Mouse (Mus musculus) MN1 (cell line): Measurements from ENCODE around the gene Kpna4.
"Not testable (repeated sequence)": the region's sequence is repeated elsewhere in the genome, so short reads cannot be mapped to it uniquely, and the experiment has no call there.

Experiments used
- DNase-seq: peaks from one replicate; pipeline ENCODE4 v3.0.0-alpha.2; 2016; ENCODE audit warnings: low spot score

Gene Kpna4

DNA sequence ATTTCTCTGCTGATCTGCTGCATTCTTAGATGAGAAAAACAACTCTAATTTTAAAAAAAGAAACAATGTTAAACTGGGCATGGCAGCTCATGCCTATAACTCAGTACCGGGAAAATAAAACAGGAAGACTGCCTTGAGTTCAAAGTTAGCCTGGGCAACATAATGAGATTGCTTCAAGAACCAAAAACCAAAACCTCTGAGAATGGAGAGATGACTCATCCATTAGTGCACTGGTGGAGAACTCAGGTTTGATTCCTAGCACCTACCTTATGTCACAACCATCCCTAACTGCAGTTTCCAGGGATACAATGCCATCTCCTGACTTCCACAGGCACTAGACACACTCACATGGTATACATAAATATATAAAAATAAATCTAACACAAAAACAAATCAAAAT lies 17.8 kb downstream of the Kpna4 start:
- no peak for DNase-seq

DNA sequence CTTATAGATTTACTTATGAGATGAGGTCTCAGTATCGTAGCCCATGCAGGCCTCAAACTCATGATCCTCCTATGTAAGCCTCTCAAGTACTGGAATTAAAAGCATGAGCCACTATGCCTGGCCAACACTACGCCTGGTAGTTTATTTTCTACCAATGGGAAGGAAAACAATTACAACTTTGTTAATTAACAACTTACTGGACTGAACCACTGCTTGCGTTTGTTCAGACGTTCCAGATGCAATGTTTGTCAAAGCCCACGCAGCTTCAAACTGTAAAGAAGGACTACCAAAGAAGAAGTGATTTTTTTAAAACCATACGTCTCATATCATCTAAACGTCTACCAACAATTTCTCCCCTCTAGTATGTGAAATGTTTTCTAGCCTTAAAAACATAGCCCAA lies 32.5 kb downstream of the Kpna4 start:
- no peak for DNase-seq

DNA sequence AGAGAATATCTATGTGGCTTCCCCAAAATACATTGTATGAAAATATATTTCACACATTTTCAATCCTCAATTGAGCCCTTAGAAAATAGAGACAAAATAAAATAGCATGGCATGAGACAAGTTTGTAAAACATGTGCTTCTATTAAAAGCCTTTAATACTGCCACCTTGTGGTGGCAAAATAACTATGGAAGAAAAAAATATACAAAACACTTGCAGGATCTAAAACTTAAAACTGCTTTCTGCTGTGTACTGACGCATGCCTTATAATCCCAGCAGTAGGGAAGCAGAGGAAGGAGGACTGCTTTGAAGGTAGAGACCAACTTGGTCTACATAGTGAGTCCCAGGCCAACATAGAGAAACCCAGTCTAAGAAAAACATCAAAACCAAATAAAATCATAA lies 62.9 kb downstream of the Kpna4 start:
- peak; percentile 61 for DNase-seq

DNA sequence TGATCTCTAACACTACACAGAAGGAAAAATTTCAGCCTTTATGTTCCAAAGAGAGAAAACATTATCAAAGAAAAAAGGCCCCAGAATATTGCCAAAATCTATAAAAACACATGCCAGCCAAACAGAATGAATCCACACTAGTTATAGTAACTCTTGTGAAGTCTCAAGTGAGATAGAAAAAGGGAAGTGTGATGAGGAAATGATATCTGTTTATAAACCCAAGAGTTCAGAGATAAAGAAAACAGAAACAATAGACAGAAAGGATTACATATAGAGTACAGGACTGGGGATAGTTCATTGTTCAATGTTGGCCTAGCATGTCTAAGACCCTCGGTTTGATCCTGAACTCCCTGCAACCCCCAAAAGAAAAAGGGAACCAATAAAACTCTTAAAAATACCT lies 64.1 kb downstream of the Kpna4 start:
- no peak for DNase-seq

DNA sequence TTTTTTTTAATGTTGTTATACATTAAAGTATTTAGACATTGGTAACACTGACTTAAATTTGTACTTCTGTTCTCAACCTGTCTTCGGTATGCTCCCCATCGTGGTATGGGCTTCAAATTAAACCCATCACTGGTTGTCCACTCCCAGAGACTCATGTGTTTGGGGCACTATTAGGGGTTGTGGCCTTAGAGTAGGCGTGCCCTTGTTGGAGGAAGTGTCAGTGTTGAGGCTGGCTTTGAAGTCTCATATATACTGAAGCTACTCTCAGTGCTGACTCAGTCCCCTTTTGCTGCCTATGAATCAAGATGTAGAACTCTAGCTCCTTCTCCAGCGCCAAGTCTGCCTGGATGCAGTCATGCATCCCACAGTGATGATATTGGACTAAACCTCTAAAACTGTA lies 66.2 kb downstream of the Kpna4 start:
- no peak for DNase-seq

DNA sequence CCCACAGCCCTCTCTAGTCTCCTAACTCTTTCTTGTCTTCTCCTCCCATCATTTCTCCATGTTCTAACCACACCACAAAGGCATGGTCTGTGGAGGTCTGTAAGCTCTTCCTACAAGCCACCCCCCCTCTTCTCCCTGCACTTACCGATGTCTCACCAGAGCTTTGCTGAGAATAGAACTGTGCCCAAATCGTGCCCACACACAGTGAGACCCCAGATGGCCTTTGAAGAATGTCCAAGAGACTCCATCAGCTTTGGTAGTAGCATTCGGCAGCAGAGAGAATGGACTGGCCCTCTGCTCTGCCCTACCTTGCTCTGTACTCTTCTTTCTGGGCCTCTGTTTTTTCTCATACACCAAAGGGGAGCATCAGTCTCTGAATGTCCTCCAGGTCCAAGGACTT lies 71.0 kb downstream of the Kpna4 start:
- DNase-seq = no peak

DNA sequence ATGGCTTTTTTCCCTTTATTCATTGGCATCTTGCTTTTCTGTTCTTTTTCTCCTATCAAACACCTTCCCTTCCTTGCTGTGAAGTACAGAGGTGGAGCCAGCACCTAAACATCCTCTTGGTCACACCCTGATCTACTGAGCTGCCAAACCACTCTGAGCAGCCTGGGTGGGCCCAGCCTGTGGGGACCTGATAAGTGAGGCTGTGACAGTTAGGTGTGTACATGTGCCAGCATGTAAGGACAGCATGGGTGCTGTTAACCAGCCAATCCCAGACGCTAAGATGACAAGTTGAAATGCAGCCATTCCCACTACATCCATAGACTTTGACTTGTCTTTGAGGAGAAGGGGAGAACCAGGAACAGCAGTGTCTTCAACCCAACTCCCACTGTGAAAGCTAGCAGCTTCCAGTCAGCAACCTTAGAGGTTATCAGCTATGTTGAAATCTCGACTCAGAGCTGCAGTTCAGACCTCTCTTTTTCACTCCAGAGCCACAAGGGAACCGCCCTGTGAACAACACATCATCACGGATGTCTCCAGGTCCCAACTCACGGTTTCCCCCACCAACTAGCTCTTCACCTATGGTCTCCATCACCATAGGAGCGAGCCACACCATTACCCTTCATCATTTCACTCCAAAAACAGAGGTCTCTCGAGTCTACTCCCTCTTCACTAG lies 72.0 kb downstream of the Kpna4 start:
- no peak for DNase-seq

DNA sequence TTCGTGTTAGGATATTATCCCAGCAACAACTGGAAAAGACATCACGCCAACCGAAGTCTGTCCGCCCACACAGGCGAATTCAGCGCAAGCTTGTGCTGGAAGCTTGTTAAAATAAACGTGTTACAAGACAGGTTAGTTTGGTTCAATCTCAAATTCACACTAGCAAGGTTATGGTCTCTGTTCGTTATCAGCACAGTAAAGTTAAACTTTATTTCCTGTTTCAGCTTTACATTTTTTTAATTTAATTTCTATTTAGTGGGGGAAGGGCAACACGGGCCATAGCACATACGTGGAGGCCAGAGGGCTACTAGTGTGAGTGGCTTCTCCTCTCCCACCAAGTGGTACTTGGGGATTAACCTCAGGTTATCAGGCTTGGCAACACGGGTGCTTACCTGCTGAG lies 75.0 kb downstream of the Kpna4 start:
- no peak for DNase-seq

DNA sequence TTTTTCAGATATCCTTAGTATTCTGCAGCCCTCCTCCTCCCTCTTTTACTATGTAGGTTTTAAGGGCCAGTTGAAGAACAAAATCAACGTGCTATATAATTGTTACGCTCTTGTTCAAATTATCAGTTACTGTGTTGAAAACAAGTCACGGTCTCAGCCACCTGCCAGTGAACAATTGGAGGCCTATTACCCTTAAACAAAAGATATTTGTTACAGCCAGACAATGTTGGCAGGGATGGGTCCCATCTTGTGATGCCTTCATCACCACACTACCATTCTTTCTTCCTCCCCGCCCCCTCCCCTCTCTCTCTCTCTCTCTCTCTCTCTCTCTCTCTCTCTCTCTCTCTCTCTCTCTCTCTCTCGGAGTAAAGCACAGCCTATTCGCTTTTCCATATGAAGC lies 77.9 kb downstream of the Kpna4 start:
- DNase-seq = no peak

DNA sequence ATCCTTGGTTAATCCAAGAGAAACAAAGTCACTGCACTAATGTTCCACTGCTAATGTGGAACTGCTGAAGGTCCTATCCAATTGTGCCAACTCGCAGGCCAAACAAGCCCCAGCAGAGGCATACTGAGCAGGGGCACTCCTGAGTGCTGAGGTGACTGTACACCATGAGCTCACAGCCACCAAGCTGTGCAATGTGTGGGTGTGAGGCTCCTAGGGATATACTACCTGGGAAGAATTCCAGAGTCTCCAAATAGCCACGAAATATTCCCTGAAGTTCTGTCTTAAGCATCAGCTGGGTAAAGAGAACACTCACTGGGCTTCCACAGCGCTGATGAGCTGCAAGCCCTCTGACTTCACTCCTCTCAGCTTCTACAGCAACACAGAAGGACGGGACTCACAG lies 79.2 kb downstream of the Kpna4 start:
- no peak for DNase-seq

DNA sequence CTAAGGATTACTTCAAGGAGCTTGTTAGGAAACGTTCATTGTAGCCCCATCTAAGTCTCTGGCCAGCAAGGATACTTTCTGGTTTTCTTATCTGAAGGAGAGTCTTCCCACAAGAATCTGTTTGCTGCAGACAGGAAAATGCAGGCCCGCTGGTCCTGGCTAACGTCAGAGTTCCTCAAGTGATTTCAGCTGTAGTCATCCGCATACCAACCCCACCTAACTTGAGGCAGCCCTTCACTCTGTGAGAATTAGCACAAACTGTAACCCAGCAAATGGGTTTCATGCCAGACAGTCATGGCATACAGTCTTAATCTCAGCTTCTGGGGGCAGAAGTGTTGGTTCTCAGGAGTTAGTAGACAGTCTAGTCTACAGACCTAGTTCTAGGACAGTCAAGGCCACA lies 80.4 kb downstream of the Kpna4 start:
- DNase-seq = peak; percentile 33

DNA sequence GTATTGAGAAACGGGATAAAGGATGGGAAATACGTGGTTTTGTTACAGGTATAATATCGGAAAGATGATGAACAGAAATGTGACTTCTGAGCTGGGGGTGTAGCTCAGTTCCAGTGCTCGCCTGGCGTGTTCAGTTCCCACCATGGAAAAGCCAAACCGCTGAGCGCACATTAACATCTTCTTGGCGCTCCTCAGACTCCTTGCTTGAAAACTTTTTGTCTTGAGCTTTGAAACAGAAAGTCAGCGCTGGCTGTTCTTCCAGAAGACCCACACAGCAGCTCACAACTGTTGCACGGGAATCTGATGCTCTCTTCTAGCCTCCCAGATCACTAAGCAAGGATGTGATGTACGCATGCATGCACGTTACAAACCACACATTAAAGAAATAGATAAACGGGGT lies 81.2 kb downstream of the Kpna4 start:
- DNase-seq = no peak

DNA sequence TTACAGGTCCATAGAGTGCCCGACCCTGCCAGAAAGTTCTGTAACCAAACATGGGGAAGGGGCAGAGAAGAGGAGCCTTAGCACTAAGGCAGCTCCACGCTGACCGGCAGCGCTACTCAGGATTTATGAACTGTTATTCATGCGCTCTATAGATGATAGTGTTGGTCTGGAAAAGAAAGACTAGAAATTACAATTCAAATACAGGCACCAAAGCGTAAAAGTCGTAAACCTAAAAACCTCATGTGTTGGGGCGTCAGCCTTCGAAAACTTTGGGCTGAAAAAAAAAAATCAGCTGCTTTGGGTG lies 81.6 kb downstream of the Kpna4 start:
- DNase-seq = no peak

DNA sequence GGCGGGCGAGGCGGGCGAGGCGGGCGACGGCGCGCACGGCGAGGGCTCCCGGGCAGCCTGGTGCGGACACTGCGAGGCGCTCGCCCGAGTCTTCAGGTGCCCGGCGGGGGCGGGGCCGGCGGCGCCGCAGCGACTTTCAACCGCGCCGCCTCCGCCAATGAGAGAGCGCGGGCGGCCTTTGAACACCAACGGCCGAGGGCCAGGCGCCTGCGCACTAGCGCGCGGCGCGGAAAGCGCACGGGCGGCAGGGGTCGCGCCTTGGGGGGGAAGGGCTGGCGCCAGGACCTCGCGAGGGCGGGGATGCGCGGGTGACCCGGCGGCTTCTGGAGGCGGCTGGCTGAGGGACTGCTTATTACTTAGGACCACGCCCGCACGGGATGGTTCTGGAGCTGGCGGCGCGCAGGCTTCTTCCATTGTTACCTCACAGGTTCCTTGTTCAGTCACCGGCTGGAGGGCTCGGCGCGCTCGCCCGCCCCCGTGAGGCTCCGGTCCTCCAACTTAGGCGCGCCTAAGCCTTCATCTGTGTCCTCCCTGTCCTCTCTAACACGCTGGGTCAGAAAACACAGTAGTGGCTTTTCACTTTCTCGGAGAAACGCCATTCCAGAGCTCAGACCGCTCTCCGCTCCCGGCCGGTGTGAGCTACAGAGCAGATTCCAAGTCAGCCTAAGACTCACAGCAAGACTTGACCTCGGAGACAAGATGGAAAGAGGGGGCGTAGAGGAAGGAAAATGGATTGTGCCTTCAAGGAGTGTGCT lies 82.1 kb downstream of the Kpna4 start, which contains the start of gene Trim59:
Gene Trim59 (minus strand): TSS at position 111 of the 755 bp plus-strand sequence.
- DNase-seq = peak; percentile 96

DNA sequence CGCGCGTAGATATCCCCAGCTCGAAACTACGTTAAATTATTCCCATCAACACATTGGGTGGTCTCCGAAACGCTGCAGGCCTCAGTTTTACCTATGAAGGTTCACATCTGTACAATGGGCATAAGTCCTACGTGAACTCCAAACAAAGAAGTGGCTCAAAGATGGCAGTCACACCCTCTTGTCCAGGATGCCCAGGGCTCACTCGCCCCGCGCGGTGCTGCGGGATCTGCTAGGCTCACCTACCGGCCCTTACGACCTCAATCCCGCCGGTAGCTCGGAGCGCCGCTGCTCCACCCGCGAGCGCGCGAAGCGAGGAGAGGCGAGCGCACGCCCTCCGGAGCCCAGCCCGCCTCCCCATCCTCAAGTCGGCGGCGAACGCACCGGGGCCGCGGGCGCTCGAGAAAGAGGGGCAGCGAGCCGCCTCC lies 82.7 kb downstream of the Kpna4 start:
- peak; percentile 67 for DNase-seq

DNA sequence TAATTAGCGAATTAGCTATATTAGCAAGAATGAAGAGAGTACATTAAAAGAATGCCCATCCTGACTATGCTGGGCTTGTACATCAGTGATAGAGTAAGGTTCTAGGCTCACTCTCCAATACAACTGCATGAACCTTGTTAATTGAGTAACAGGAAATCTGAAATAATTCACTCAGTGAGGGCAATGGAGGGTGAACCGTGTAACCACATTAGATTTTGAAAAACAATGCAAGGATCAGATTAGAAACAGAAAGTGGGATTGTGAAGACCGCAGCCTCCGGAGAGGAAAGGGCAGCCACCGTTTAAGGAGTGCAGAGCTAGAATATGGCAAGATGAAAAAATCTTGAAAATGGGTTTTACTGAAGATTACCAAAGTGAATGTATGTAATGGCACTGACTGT lies 85.6 kb downstream of the Kpna4 start:
- peak; percentile 40 for DNase-seq

DNA sequence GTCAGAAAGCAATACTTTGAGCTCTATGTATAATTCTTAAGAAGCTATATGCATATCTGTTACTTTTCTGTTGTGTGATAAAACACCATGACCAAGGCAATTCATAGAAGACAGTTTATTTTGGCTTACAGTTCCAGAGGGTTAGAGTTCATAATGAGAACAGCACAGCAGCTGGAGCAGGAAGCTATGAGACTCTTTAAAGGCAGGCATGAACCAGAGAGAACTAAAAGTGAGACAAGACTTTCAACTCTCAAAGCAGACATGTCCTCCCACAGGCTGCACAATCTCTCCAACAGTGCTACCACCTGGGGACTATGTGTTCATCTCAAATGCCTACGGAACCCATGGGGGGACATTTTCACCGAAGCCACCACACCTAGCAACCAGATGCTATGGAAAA lies 86.8 kb downstream of the Kpna4 start:
- DNase-seq = no peak

DNA sequence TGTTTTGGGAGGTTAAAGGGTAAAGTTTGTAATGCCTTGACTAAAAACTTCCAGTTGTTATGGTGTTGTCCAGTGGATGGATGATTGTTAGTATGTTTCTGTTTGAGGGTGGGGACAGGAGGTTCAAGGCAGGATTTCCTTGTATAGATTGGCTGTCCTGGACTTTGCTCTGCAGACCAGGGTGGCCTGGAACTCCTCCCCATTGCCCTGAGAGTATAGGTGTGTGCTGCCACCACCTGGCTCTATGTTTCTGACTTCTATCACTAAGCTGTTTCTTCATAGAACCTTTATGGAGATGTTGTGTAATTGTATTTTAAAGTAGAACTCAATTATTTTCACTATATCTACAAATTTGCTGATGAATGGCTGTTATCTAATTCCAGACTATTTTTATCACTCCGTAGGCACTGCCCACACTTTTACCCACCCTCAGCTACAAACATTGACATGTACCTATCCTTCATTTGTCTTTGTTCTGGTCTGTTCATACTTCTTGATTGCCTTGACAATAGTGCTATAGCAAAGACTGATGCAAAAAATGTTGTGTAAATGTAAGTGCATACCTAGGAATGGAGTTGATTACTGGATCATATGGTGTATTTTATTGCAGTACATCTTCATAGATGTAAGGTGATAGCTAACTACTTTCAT lies 100.7 kb downstream of the Kpna4 start:
- DNase-seq = no peak

DNA sequence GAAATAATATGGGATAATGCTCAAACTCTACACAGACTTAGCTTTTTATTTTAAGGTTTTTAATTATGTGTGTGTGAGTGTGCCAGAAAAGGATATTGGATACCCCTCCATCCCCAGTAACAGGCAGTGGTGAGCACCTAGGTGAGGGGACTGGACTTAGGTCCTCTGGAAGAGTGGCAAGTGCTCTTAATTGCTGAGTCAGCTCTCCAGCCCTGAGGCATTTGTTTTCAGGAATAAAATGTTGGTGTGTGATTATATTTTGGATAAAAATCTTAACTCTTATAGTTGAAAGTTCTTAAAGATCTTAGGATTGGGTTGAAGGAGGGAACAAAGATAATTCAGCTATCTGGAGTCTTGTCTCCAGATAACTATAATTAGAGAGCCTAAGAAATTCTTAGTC lies 106.1 kb downstream of the Kpna4 start:
- DNase-seq = no peak

DNA sequence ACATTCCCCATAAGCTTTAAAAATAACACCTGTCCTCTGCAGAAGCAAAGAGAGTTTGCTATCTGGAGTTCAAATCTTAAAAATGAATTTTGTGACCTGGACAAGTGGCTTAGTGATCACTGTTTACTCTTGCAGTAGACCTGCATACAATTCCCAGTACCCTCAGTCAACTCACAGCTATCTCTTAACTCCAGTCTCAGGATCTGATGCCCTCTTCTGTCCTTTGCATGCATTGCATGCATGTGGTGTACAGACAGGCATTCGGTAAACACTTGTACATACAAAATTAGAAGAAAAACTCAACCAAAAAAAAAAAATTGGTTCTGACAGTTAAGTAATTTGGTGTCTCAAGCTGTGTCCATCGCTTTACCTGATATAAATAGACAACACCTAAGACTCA lies 106.6 kb downstream of the Kpna4 start:
- no peak for DNase-seq

DNA sequence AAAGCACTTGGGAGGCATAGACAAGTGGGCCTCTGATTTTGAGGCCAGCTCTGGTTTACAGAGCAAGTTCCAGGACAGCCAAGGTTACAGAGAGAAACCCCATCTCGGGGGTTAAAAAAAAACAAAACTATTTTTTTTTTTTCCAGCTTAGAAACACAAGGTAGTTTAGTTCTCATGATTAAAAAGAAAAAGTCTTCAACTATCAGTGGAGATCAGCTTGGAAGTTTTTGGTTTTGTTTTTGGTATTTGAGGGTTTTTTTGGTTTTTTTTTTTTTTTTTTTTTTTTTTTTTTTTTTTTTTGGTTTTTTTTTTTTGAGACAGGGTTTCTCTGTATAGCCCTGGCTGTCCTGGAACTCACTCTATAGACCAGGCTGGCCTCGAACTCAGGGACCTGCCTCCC lies 108.3 kb downstream of the Kpna4 start:
- DNase-seq = not testable (repeated sequence)

DNA sequence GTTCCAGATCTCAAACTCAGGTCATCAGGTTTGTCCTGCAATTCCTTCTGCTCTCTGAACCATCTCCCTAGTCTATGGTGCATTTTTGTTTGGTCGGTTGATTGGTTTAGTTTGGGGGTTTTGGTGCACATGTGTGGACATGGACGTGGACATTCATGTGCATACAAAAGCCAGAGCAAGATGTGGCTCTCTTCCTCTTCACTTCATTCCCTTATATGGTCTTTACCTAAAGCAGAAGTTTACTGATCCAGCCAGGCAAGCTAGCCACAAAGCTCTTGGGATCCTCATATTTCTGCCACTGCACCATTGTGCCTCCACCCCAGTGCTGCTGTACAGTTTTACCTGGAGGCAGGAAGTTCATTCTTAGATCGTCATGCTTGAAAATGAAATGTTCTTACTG lies 109.7 kb downstream of the Kpna4 start:
- DNase-seq = no peak
